Mouse (Mus musculus) MEL (cell line): ENCODE measurements around the gene Id2. TPM values are rescaled to one million over a fixed set of nuclear protein-coding genes. Genes with fewer than 3 reads are reported as not detected.

ENCODE experiments used
- DNase-seq: peaks from one replicate; pipeline ENCODE4 v3.0.0; 2011; ENCODE audit warnings: low read depth, low spot score
- H3K27ac ChIP-seq: 2 replicates; pipeline ENCODE4 v1.5.1; 2012; ENCODE audit warnings: low read depth, mild to moderate bottlenecking, control low read depth, low read length, moderate library complexity; ENCODE audit not compliant: control insufficient read depth
- H3K27me3 ChIP-seq, 2 experiments: fragments of 150-350 bp in 1 of 2; sonication (generic) in 1 of 2; 2 replicates each; pipeline ENCODE4 v1.6.1; 2012; ENCODE audit warnings: low read length in 2 of 2, mild to moderate bottlenecking in 2 of 2, improper control_type of control experiment in 1 of 2, moderate library complexity in 1 of 2; ENCODE audit not compliant: insufficient read depth in 2 of 2, control insufficient read depth in 1 of 2
- H3K36me3 ChIP-seq, 2 experiments: 2 replicates each; pipeline ENCODE4 v1.6.1; 2012 to 2014; ENCODE audit warnings: low read length in 2 of 2, improper control_type of control experiment in 1 of 2, inconsistent platforms in 1 of 2, mild to moderate bottlenecking in 1 of 2; ENCODE audit not compliant: insufficient read depth in 2 of 2, control insufficient read depth in 1 of 2
- H3K4me1 ChIP-seq, 2 experiments: fragments of 150-350 bp in 1 of 2; sonication (generic) in 1 of 2; 2 replicates each; pipeline ENCODE4 v1.6.1; 2012; ENCODE audit warnings: low read length in 2 of 2, improper control_type of control experiment in 1 of 2, mild to moderate bottlenecking in 1 of 2; ENCODE audit not compliant: insufficient read depth in 2 of 2, control insufficient read depth in 1 of 2
- H3K4me3 ChIP-seq, 2 experiments: fragments of 150-350 bp in 1 of 2; sonication (generic) in 1 of 2; 2 replicates each; pipeline ENCODE4 v1.5.1; 2012; ENCODE audit warnings: low read depth in 2 of 2, low read length in 2 of 2, mild to moderate bottlenecking in 2 of 2, moderate library complexity in 2 of 2, control low read depth in 1 of 2, improper control_type of control experiment in 1 of 2; ENCODE audit not compliant: control insufficient read depth in 1 of 2, insufficient read depth in 1 of 2
- H3K79me2 ChIP-seq: 2 replicates; pipeline ENCODE4 v1.6.1; 2012; ENCODE audit warnings: mild to moderate bottlenecking, low read length, moderate library complexity; ENCODE audit not compliant: control insufficient read depth, poor library complexity, insufficient read depth
- H3K9ac ChIP-seq: 2 replicates; pipeline ENCODE4 v1.6.1; 2012; ENCODE audit warnings: low read depth, mild to moderate bottlenecking, control low read depth, low read length, moderate library complexity; ENCODE audit not compliant: control insufficient read depth, poor library complexity, severe bottlenecking
- H3K9me3 ChIP-seq: fragments of 150-350 bp; sonication (generic); replicated peaks from 2 replicates; pipeline ENCODE4 v1.6.1; 2012; ENCODE audit warnings: mild to moderate bottlenecking, low read length, improper control_type of control experiment, moderate library complexity; ENCODE audit not compliant: insufficient read depth
- CHD1 ChIP-seq: IDR thresholded peaks from 2 replicates; pipeline ENCODE4 v1.6.1; 2012; ENCODE audit warnings: low read depth, mild to moderate bottlenecking, inconsistent platforms, low read length, improper control_type of control experiment
- CTCF ChIP-seq, 3 experiments: IDR thresholded peaks in 2 of 3; conservative IDR thresholded peaks in 1 of 3; 2 replicates each; pipeline ENCODE4 v1.5.1; 2011 to 2012; ENCODE audit warnings: low read length in 3 of 3, low read depth in 2 of 3, mild to moderate bottlenecking in 2 of 3, improper control_type of control experiment in 1 of 3, inconsistent platforms in 1 of 3, mixed read lengths in 1 of 3, moderate library complexity in 1 of 3; ENCODE audit not compliant: control insufficient read depth in 1 of 3, insufficient read depth in 1 of 3, poor library complexity in 1 of 3, severe bottlenecking in 1 of 3
- E2F4 ChIP-seq: IDR thresholded peaks from 2 replicates; pipeline ENCODE4 v1.6.1; 2011; ENCODE audit warnings: low read depth, low read length, improper control_type of control experiment, borderline replicate concordance
- ELF1 ChIP-seq: IDR thresholded peaks from 2 replicates; pipeline ENCODE4 v1.6.1; 2014; ENCODE audit warnings: low read depth, mild to moderate bottlenecking, inconsistent platforms, low read length, improper control_type of control experiment, moderate library complexity
- ETS1 ChIP-seq: IDR thresholded peaks from 2 replicates; pipeline ENCODE4 v1.6.1; 2012; ENCODE audit warnings: low read depth, mild to moderate bottlenecking, inconsistent platforms, low read length, improper control_type of control experiment, moderate library complexity
- JUND ChIP-seq: IDR thresholded peaks from 2 replicates; pipeline ENCODE4 v1.6.1; 2011; ENCODE audit warnings: low read depth, mild to moderate bottlenecking, improper control_type of control experiment, low read length
- MXI1 ChIP-seq: IDR thresholded peaks from 2 replicates; pipeline ENCODE4 v1.6.1; 2011; ENCODE audit warnings: mild to moderate bottlenecking, low read depth, low read length, improper control_type of control experiment
- MYC ChIP-seq: IDR thresholded peaks from 2 replicates; pipeline ENCODE4 v1.6.1; 2011; ENCODE audit warnings: low read depth, mild to moderate bottlenecking, low read length, improper control_type of control experiment, moderate library complexity
- NELFE ChIP-seq: IDR thresholded peaks from 2 replicates; pipeline ENCODE4 v1.6.1; 2011; ENCODE audit warnings: low read depth, low read length, improper control_type of control experiment
- POLR2A ChIP-seq, 2 experiments: IDR thresholded peaks; 2 replicates each; pipeline ENCODE4 v1.6.1; 2011 to 2012; ENCODE audit warnings: low read length in 2 of 2, mild to moderate bottlenecking in 2 of 2, control low read depth in 1 of 2, improper control_type of control experiment in 1 of 2, low read depth in 1 of 2, moderate library complexity in 1 of 2; ENCODE audit not compliant: control insufficient read depth in 1 of 2, insufficient read depth in 1 of 2, poor library complexity in 1 of 2
- POLR2AphosphoS2 ChIP-seq: IDR thresholded peaks from 2 replicates; pipeline ENCODE4 v1.6.1; 2011; ENCODE audit warnings: low read length, improper control_type of control experiment
- RAD21 ChIP-seq: IDR thresholded peaks from 2 replicates; pipeline ENCODE4 v1.6.1; 2011; ENCODE audit warnings: mild to moderate bottlenecking, low read depth, low read length, improper control_type of control experiment
- SIN3A ChIP-seq: IDR thresholded peaks from 2 replicates; pipeline ENCODE4 v1.6.1; 2012; ENCODE audit warnings: low read length, improper control_type of control experiment, inconsistent platforms
- SMC3 ChIP-seq: IDR thresholded peaks from 2 replicates; pipeline ENCODE4 v1.6.1; 2011; ENCODE audit warnings: low read depth, low read length, improper control_type of control experiment
- TBP ChIP-seq: IDR thresholded peaks from 2 replicates; pipeline ENCODE4 v1.8.0; 2011; ENCODE audit warnings: low read depth, low read length, improper control_type of control experiment
- TCF12 ChIP-seq: IDR thresholded peaks from 2 replicates; pipeline ENCODE4 v1.6.1; 2014; ENCODE audit warnings: low read depth, mild to moderate bottlenecking, inconsistent platforms, low read length, improper control_type of control experiment, moderate library complexity
- ZC3H11A ChIP-seq: IDR thresholded peaks from 2 replicates; pipeline ENCODE4 v1.6.1; 2012; ENCODE audit warnings: low read depth, mild to moderate bottlenecking, inconsistent platforms, low read length, improper control_type of control experiment
- polyA plus RNA-seq, 2 experiments: library from polyadenylated mRNA; stranded (reverse) in 1 of 2; unstranded in 1 of 2; fragments of >175 nt in 1 of 2; fragments of >200 nt in 1 of 2; gene quantifications; 2 replicates each; pipeline versions ENCODE4 v1.2.1 to v1.2.4; 2012; ENCODE audit warnings: low replicate concordance in 2 of 2, low read depth in 1 of 2; ENCODE audit not compliant: insufficient read length in 2 of 2, insufficient read depth in 1 of 2, missing spikeins in 1 of 2
- total RNA-seq: library from RNA; depleted of rRNA; stranded (reverse); fragments of 300-350 nt; gene quantifications from 2 replicates; pipeline ENCODE4 v1.2.3, GENCODE M21; 2012

Id2 gene
- total and polyA plus RNA-seq, 3 experiments: 5.8 to 9.1 TPM; not detected in 1

DNA sequence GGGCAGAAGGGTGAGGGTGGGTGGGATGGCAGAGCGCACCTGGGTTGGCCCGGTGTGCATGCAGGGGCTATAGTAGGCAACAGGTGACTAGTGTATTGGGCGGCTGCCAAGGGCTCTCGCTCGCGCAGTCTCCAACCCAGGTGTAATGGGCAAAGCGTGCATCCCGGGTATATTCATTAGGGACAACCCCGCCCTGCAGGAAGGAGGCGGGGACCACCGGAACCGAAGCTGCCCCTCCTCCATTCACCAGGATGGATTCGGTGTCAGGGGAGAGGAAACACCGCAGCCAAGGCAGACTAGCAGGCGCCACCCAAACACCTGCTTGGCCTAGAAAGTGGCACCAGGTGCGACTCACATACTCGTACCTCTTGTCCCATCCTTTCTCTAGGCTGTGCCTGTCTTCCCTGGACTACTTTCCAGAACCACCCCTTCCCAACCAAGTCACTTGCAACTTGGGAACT is 4.2 kb downstream of the Id2 start:
- H3K27ac ChIP-seq: no peak overlapping the region
- H3K4me3 ChIP-seq: no peak overlapping the region; a peak in 1 of 4 replicates
- no peaks in the 10 kb centered on the region; a peak in 1 of 4 replicates for H3K4me1 ChIP-seq
- H3K36me3 ChIP-seq: no peaks in the 10 kb centered on the region
- peaks cover 12% of the 10 kb centered on the region for H3K79me2 ChIP-seq
- TF ChIP-seq POLR2AphosphoS2 (peak; percentile 53; the same call in 1 of the 2 replicates), CTCF (IDR thresholded peaks at IDR 0.05 in 2 of 3, conservative IDR thresholded peaks at IDR 0.05 in 1 of 3; ENCODE audit: control insufficient read depth in 1 of 3, insufficient read depth in 1 of 3, low read depth in 2 of 3, low read length in 3 of 3, poor library complexity in 1 of 3, severe bottlenecking in 1 of 3) (no peak)
- TF ChIP-seq, all 39 proteins: peak for 1
- no peaks in the 10 kb centered on the region for H3K27me3 ChIP-seq
- DNase-seq: peak; percentile 25
- no peaks in the 10 kb centered on the region for H3K9me3 ChIP-seq
- H3K9ac ChIP-seq: no peak overlapping the region; the same call in 1 of the 2 replicates

DNA sequence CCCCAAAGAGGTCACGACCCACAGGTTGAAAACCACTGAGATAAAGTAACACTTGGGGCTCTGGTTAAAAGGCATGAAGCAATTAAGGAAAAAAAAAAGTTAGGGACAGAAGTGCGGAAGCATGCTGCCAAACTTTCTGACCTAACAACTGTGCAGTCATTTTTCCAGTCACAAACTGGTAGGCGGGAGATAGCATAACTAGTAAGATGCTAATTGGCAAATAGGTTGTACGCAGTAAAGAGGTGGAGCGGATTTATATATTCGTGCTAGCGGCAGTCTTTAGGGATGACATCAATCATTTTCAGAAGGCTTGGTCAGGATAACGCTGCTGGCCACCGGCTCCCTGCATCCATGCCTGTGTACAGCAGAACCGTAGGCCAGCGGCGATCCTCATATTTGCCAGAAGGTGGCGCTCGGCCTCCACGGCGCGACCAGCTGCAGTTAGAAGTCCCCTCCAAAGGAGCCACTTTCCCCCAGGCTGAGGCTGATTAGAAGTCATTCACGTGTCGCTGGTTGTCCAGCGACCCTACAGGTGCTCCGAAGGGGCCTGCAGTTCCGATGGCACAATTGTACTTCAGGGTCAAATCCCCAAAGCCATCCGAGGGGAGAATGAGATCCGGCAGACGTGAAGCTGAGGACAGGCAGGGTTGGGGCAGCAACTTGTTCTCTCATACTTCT is 4.8 kb downstream of the Id2 start:
- H3K27ac ChIP-seq: no peak overlapping the region
- H3K4me3 ChIP-seq: peak overlapping the region in 1 of 2 experiments; percentile 53; a peak in 2 of 4 replicates
- peak overlapping the region; percentile 61 for H3K9ac ChIP-seq
- H3K27me3 ChIP-seq: no peaks in the 10 kb centered on the region
- peak; percentile 85 for DNase-seq
- no peaks in the 10 kb centered on the region for H3K9me3 ChIP-seq
- H3K79me2 ChIP-seq: peaks cover 12% of the 10 kb centered on the region
- TF ChIP-seq CTCF (IDR thresholded peaks at IDR 0.05 in 2 of 3, conservative IDR thresholded peaks at IDR 0.05 in 1 of 3; ENCODE audit: control insufficient read depth in 1 of 3, insufficient read depth in 1 of 3, low read depth in 2 of 3, low read length in 3 of 3, poor library complexity in 1 of 3, severe bottlenecking in 1 of 3): peak; percentile 90 to 97 (median 95)
- no peak for TF ChIP-seq TCF12
- TF ChIP-seq ELF1: no peak
- no peak for TF ChIP-seq POLR2A (IDR thresholded peaks at IDR 0.05; ENCODE audit: control insufficient read depth in 1 of 2, insufficient read depth in 1 of 2, low read depth in 1 of 2, low read length in 2 of 2, poor library complexity in 1 of 2)
- no peak for TF ChIP-seq NELFE
- TF ChIP-seq E2F4: no peak
- TF ChIP-seq POLR2AphosphoS2: no peak
- peak; percentile 92 for TF ChIP-seq SMC3
- TF ChIP-seq SIN3A: 0 out of 2 replicates have a peak, but pooled peaks have one; percentile 44
- TF ChIP-seq TBP: no peak
- TF ChIP-seq CHD1: no peak
- no peak for TF ChIP-seq MXI1
- TF ChIP-seq ZC3H11A: peak; percentile 90
- TF ChIP-seq MYC: no peak
- no peak for TF ChIP-seq ETS1
- TF ChIP-seq JUND: no peak
- TF ChIP-seq RAD21: peak; percentile 95
- H3K36me3 ChIP-seq: no peaks in the 10 kb centered on the region
- no peaks in the 10 kb centered on the region; a peak in 1 of 4 replicates for H3K4me1 ChIP-seq
